ENCODE assay signal across 8 mouse cellular contexts in genomic region chr3:127225167-127225798, GRCm38 (mm10).
DNase-seq lines count a peak whose midpoint lies in the region; ATAC-seq and TF ChIP-seq lines count a peak whose summit lies in the region.

No protein-coding gene starts in this region.

- DNase-seq in heart, adult 18-20 months = no peak
- peak; percentile 73 for DNase-seq in brain, embryonic 14.5 days (ENCODE audit: low read depth)
- DNase-seq in midbrain, embryonic 11.5 days (ENCODE audit: low spot score, missing footprints) = no peak
- no peak for DNase-seq in adrenal gland, postnatal 25 days
- DNase-seq in c-Kit-positive CD71-positive TER-119-positive erythroid progenitor cells, embryonic 14.5 days (ENCODE audit: low spot score) = no peak
- DNase-seq in heart, postnatal 25 days (ENCODE audit: low spot score) = no peak

- H3K9ac ChIP-seq in heart, embryonic 16.5 days (ENCODE audit: low read length) = 0 out of 2 replicates have a peak overlapping the region, but pooled peaks have one; percentile 9
- H3K9ac ChIP-seq in forebrain, embryonic 16.5 days (replicated peaks; ENCODE audit: low read depth, low read length) = peak overlapping the region; percentile 60
- peak overlapping the region; percentile 61 for H3K9ac ChIP-seq in midbrain, embryonic 11.5 days (ENCODE audit: low read length)

- no peak for TF ChIP-seq POLR2A in brain, embryonic 14.5 days (IDR thresholded peaks at IDR 0.05; ENCODE audit: borderline replicate concordance, extremely low read depth, insufficient read depth, insufficient read length, poor library complexity, severe bottlenecking)

- no peak for ATAC-seq in heart, embryonic 16.5 days (replicated peaks; ENCODE audit: extremely low read depth, insufficient read depth, low FRiP score)
- ATAC-seq in forebrain, embryonic 16.5 days = peak; percentile 59
- ATAC-seq in midbrain, embryonic 11.5 days (ENCODE audit: low FRiP score) = peak; percentile 78

- no peak overlapping the region for H3K27ac ChIP-seq in heart, embryonic 16.5 days (ENCODE audit: low read length)
- H3K27ac ChIP-seq in forebrain, embryonic 16.5 days (ENCODE audit: low read length) = peak overlapping the region; percentile 86
- H3K27ac ChIP-seq in midbrain, embryonic 11.5 days (ENCODE audit: low read depth, low read length) = peak overlapping the region; percentile 49

- H3K27me3 ChIP-seq in heart, embryonic 16.5 days (ENCODE audit: control insufficient read depth, insufficient read depth, low read length) = no peaks in the 10 kb centered on the region
- H3K27me3 ChIP-seq in forebrain, embryonic 16.5 days (replicated peaks; ENCODE audit: control insufficient read depth, insufficient read depth, low read length) = no peaks in the 10 kb centered on the region
- H3K27me3 ChIP-seq in midbrain, embryonic 11.5 days (ENCODE audit: control insufficient read depth, insufficient read depth, low read length) = no peaks in the 10 kb centered on the region

- no peaks in the 10 kb centered on the region for H3K9me3 ChIP-seq in heart, embryonic 16.5 days (replicated peaks; ENCODE audit: control insufficient read depth, low read length)
- no peaks in the 10 kb centered on the region for H3K9me3 ChIP-seq in forebrain, embryonic 16.5 days (ENCODE audit: control insufficient read depth, low read length)
- no peaks in the 10 kb centered on the region for H3K9me3 ChIP-seq in midbrain, embryonic 11.5 days (ENCODE audit: control insufficient read depth, low read length)

- intact Hi-C loops in heart, postnatal 25 days (cut with DNase I) = no loop called here

- no peaks in the 10 kb centered on the region for H3K36me3 ChIP-seq in heart, embryonic 16.5 days (ENCODE audit: control insufficient read depth, insufficient read depth)
- no peaks in the 10 kb centered on the region for H3K36me3 ChIP-seq in forebrain, embryonic 16.5 days (ENCODE audit: control insufficient read depth, insufficient read depth)
- H3K36me3 ChIP-seq in midbrain, embryonic 11.5 days (ENCODE audit: control insufficient read depth, insufficient read depth, low read length) = peaks cover under 1% of the 10 kb centered on the region; the same call in 1 of the 2 replicates

- WGBS in heart, embryonic 16.5 days = 14% methylated on average over 16 of the region's 16 CpGs
- 3% methylated on average over 16 of the region's 16 CpGs for WGBS in forebrain, embryonic 16.5 days
- WGBS in midbrain, embryonic 11.5 days = 8% methylated on average over 16 of the region's 16 CpGs

- peak overlapping the region; percentile 86 for H3K4me2 ChIP-seq in heart, embryonic 16.5 days (ENCODE audit: low read depth, low read length)
- H3K4me2 ChIP-seq in forebrain, embryonic 16.5 days (ENCODE audit: low read length) = peak overlapping the region; percentile 73
- peak overlapping the region; percentile 69 for H3K4me2 ChIP-seq in midbrain, embryonic 11.5 days

- peaks cover 13% of the 10 kb centered on the region for H3K4me1 ChIP-seq in heart, embryonic 16.5 days (ENCODE audit: control insufficient read depth, insufficient read depth, low read length)
- H3K4me1 ChIP-seq in forebrain, embryonic 16.5 days (replicated peaks; ENCODE audit: control insufficient read depth, insufficient read depth, low read length) = peaks cover 15% of the 10 kb centered on the region
- H3K4me1 ChIP-seq in midbrain, embryonic 11.5 days (ENCODE audit: control insufficient read depth, insufficient read depth, low read length) = peaks cover 14% of the 10 kb centered on the region

- peak overlapping the region; percentile 47 for H3K4me3 ChIP-seq in heart, embryonic 16.5 days (ENCODE audit: low read length)
- peak overlapping the region; percentile 53 for H3K4me3 ChIP-seq in forebrain, embryonic 16.5 days (replicated peaks; ENCODE audit: low read length)
- H3K4me3 ChIP-seq in midbrain, embryonic 11.5 days (ENCODE audit: low read depth, low read length) = peak overlapping the region; percentile 39

- no peak for TF ChIP-seq CTCF in brain, embryonic 14.5 days (IDR thresholded peaks at IDR 0.05; ENCODE audit: borderline replicate concordance, extremely low read depth, insufficient read depth, insufficient read length)

Comparison
In these comparisons a context has a peak if more than half of its experiments do, and no peak if none do; other contexts are left out.
1. H3K9ac ChIP-seq: peak in every context shown above with its lines; median percentile 61 in midbrain, embryonic 11.5 days; 60 in forebrain, embryonic 16.5 days; 9 in heart, embryonic 16.5 days.